Mouse (Mus musculus) cerebellum, adult 2 months (tissue): ENCODE measurements around the gene Igfals. TPM values are rescaled to one million over a fixed set of nuclear protein-coding genes. Genes with fewer than 3 reads are reported as not detected.

Experiments
- DNase-seq, 2 experiments: peaks; one replicate each; pipeline ENCODE4 v3.0.0; 2021
- H3K27ac ChIP-seq: fragments of 200-500 bp; 2 replicates; pipeline ENCODE4 v1.5.1; 2012; ENCODE audit warnings: low read length, control low read depth, inconsistent platforms; ENCODE audit not compliant: insufficient read depth
- H3K27me3 ChIP-seq: fragments of 200-500 bp; 2 replicates; pipeline ENCODE4 v1.6.1; 2012; ENCODE audit warnings: inconsistent platforms, mild to moderate bottlenecking, low read length, moderate library complexity; ENCODE audit not compliant: control insufficient read depth, insufficient read depth
- H3K4me1 ChIP-seq: fragments of 200-500 bp; 2 replicates; pipeline ENCODE4 v1.6.1; 2011; ENCODE audit warnings: low read length; ENCODE audit not compliant: control insufficient read depth, insufficient read depth
- H3K4me3 ChIP-seq: fragments of 200-500 bp; replicated peaks from 2 replicates; pipeline ENCODE3; 2011; ENCODE audit warnings: mild to moderate bottlenecking, low read depth, low read length, control low read depth; ENCODE audit not compliant: insufficient read depth
- CTCF ChIP-seq: fragments of 200-500 bp; IDR thresholded peaks from 2 replicates; pipeline ENCODE4 v1.5.1; 2011; ENCODE audit warnings: low read depth, mild to moderate bottlenecking, control low read depth, low read length, moderate library complexity, borderline replicate concordance; ENCODE audit not compliant: insufficient read depth
- POLR2A ChIP-seq: fragments of 200-500 bp; IDR thresholded peaks from 2 replicates; pipeline ENCODE4 v1.6.1; 2011; ENCODE audit warnings: low read length, control low read depth, borderline replicate concordance; ENCODE audit not compliant: insufficient read depth
- WGBS: fragments of 180-500 bp; shearing (Covaris S2); methylation state at CpG from one replicate; pipeline ENCODE4 v1.1.7; 2018; 5-methylcytosine and 5-hydroxymethylcytosine counted together
- polyA plus RNA-seq: library from polyadenylated mRNA; depleted of rRNA; stranded (reverse); fragments of >200 nt; gene quantifications from 2 replicates; pipeline ENCODE4 v1.2.3, GENCODE M21; 2012

Igfals gene
- polyA plus RNA-seq, 1 experiment: 0.11 TPM

DNA sequence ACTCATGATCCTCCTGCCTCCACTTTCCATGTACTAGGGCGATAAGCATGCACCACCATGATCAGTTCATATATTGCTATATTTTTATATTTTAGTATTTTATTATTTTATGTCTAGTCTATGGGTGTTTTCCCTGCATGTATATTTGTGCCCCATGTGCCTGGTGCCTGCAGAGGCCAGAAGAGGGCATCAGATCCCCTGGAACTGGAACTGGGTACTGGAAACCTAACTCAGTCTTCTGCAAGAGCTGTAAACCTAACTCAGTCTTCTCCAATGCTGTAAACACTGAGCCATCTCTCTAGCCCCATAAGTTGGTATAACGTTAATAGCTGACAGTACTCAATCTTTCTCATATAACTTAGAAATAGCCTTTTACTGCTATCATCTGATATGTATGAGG lies 23.2 kb upstream of the Igfals start:
- no peak overlapping the region for H3K4me3 ChIP-seq

DNA sequence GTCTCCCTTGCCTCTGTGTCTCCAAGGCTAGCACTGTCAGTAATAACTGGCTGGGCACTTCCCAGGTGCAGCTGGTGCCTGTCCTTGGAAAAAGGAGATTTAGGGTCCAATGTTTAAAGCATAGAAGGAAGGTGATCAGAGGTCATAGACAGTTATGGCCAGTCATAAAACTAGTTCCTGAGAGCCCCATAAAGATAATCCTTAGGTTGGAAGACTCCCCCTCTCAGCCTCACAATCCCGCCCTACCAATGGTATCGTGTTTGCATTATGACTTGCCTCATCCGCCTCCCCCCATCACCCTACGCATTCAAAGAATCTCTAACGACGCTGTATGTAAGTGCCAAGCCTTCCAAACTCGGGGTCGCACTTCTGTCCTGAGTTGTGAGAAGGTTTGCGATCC lies 21.3 kb upstream of the Igfals start:
- 66% methylated on average over 9 of the region's 9 CpGs for WGBS
- no peak for DNase-seq
- Histone ChIP-seq H3K27me3 (no peaks in the 10 kb centered on the region), H3K27ac (no peak overlapping the region), H3K4me3 (no peak overlapping the region), H3K4me1 (no peaks in the 10 kb centered on the region)
- TF ChIP-seq POLR2A (no peak), CTCF (no peak)

More for the DNA sequence above, 23.2 kb upstream of the Igfals start:
- no peaks in the 10 kb centered on the region for H3K27me3 ChIP-seq
- TF ChIP-seq CTCF: no peak
- no peak for TF ChIP-seq POLR2A
- no peaks in the 10 kb centered on the region for H3K4me1 ChIP-seq
- no peak for DNase-seq
- H3K27ac ChIP-seq: no peak overlapping the region
- WGBS: 65% methylated on average over 2 of the region's 2 CpGs

DNA sequence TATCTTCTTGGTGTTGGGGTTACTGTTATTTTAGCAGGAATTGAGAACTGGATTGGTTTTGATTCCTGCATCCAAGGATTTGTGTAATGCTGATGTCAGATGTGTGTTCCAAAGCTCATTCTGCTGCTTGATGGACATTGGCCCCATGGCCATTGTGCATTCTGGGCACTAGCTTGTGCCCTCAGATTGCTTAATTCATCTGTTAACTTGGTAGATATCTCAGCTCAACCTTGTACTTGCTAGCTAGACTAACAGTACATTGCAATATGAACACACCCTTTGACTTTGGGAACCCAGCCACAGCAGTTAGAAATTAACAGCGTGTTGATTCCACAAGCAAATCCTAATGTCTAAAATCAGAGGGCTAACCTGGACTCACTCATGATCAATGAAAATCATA lies 18.4 kb upstream of the Igfals start:
- Histone ChIP-seq H3K4me1 (no peaks in the 10 kb centered on the region), H3K27me3 (no peaks in the 10 kb centered on the region), H3K27ac (no peak overlapping the region), H3K4me3 (no peak overlapping the region)
- DNase-seq: no peak
- TF ChIP-seq CTCF (no peak), POLR2A (no peak)
- 91% methylated on average over 1 of the region's 1 CpGs for WGBS

DNA sequence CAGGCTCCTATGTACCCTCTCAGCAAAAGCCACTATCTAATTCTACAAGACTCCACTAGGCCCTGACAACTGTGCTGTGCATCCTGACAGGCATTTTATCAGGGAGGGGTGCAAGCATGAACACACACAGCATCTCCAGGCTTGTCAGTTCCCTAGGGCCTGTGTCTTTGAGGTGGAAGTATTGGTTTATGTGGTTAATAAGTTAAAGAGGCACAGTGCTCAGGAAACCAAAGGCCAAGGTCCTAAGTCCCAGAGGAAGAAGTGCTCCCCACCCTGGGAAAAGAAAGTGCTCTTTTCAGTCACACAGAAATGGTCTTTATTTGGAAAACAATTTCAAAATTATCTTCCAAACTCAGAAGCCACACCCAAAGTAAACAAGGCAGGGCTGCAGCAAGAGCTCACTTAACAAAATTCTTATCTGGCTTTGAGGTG lies 17.2 kb upstream of the Igfals start:
- Histone ChIP-seq H3K27me3 (no peaks in the 10 kb centered on the region), H3K27ac (no peak overlapping the region), H3K4me1 (no peaks in the 10 kb centered on the region), H3K4me3 (no peak overlapping the region)
- no peak for DNase-seq
- TF ChIP-seq CTCF (no peak), POLR2A (no peak)

DNA sequence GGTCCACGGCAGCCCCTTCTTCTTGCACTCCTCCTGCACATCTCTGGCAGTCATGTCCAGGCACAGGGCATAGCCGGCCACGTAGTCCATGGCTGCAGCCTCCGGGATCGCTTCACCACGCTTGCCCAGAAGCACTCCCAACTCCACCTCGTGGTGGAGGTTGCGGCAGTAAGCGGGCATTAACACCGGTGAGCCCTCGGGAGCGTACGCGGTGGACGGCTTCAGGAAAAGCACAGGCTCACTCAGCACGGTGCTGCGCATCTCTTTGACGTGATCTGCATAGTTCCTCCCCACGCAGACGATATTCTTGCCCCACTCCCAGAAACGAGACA lies 16.1 kb upstream of the Igfals start:
- TF ChIP-seq CTCF: peak; percentile 23; the same call in 1 of the 2 replicates
- no peak for TF ChIP-seq POLR2A
- peak overlapping the region; percentile 92 for H3K27ac ChIP-seq
- no peaks in the 10 kb centered on the region for H3K27me3 ChIP-seq
- under 1% methylated on average over 21 of the region's 21 CpGs for WGBS
- no peaks in the 10 kb centered on the region for H3K4me1 ChIP-seq
- no peak for DNase-seq
- H3K4me3 ChIP-seq: peak overlapping the region; percentile 69

DNA sequence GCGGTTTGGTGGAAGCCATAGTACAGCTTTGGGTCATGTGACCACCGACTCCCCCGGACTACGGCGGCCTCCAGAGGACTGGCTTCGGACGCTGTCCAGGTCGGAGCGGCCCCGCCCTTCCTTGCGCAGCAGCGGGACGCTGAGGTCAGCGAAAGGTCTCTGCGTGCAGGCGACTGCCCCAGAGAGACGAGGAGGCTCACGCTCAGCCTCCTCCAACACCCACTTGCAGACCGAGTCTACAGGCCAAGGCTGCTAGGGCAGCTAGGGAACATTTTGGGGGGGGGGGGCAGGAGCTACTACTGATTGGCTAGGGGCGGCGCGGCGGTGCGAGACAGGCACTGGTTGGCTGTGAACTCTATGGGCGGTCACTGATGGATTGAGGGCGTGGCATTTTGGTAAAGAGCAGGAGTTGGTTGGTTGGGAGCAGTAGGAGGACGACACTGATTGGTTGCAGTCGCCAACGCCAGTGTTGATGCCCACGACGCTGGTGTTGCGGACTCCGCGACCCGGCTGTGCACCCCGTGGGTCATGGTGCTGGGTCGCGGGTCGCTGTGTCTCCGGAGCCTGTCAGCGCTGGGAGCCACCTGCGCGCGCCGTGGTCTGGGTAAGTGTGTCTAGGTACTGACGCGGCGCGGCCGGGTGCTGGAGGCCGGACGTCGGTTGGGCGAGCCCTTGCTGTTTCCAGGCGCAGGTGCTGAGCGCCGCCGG lies 15.6 kb upstream of the Igfals start, which contains the start of gene Fahd1:
Fahd1 (minus strand) TSS at position 300 of the 708 bp plus-strand sequence.
- peak within 1 kb of the TSS; percentile 69 for H3K4me3 ChIP-seq
- TF ChIP-seq POLR2A (peak; percentile 78), CTCF (no peak)
- WGBS: under 1% methylated on average over 58 of the region's 58 CpGs
- H3K27ac ChIP-seq: peak within 1 kb of the TSS; percentile 92
- H3K27me3 ChIP-seq: no peaks in the 10 kb centered on the region
- no peaks in the 10 kb centered on the region for H3K4me1 ChIP-seq
- DNase-seq: peak; percentile 97 to 99

DNA sequence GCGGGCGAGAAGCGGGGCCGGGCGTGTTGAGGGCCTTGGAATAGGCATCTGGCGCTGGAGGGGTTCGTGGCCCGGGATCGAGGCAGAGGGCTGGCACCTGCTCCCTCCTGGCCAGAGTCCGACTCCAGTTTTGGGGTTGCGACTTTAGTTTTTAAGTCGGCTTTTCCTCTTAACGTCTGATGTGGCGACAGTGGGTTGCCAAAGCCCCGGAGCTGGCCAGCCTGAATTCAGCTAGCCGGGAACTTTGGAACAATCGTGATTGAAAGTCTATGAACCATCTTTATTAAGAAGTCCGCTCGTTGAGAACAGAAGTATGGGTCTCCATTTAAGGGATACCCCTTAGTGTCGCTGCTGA lies 15.0 kb upstream of the Igfals start:
- Histone ChIP-seq H3K27me3 (no peaks in the 10 kb centered on the region), H3K27ac (peak overlapping the region; percentile 38), H3K4me3 (peak overlapping the region; percentile 69), H3K4me1 (no peaks in the 10 kb centered on the region)
- TF ChIP-seq CTCF (no peak), POLR2A (no peak)
- under 1% methylated on average over 20 of the region's 20 CpGs for WGBS
- DNase-seq: no peak

DNA sequence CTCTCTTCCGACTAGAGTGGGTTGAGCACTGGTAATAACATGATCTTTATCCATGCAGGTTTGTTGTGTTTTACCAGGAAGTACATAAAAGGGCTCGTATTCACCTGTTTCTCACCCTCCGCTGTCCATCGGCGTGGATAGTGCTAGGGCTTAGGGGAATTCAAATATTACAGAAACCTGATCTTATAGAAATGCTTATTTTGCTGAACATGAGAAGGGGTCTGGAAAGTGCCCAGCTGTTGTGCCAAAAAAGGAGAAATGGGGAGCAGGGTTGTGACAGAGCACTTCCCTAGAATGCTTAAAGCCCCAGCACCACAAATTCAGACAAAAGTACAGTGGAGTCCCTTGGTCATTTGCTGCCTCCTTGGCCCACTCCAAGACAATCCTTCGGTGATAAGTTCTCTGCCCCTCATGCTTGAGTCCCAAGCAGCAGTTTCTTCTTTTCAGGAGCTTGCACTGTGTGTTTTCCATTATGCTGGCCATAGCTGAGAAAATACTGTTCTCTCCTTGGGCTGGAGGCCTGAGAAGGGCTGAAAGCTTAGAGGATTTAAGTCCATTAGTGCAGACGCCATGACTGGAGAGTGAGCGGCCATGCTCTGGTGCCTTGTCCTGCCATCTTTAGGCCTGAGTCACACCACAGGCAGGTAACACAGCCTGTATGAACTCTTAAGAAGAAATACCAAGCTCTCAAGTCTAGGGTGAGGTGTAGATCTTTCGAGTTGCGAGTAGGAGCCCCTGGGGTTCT lies 14.2 kb upstream of the Igfals start:
- Histone ChIP-seq H3K4me1 (no peaks in the 10 kb centered on the region), H3K4me3 (peak overlapping the region; percentile 69), H3K27me3 (no peaks in the 10 kb centered on the region), H3K27ac (no peak overlapping the region)
- 65% methylated on average over 10 of the region's 10 CpGs for WGBS
- TF ChIP-seq CTCF (no peak), POLR2A (no peak)
- DNase-seq: no peak
